Mouse (Mus musculus) lung, adult 10 weeks (tissue): Measurements from ENCODE around the gene Smim7. TPM values are rescaled to one million over a fixed set of nuclear protein-coding genes. Genes with fewer than 3 reads are reported as not detected.

Experiments
- polyA plus RNA-seq: library from polyadenylated mRNA; stranded (reverse); fragments of 350-450 nt; fragmentation: Illumina TruSeq; extraction: RNeasy Lipid Tissue Mini Kit (QIAGEN cat#74804); gene quantifications from one replicate; pipeline ENCODE4 v1.2.3, GENCODE M21; 2014; ENCODE audit warnings: low read depth, low replicate concordance; ENCODE audit not compliant: insufficient read depth

The Smim7 gene
- 87.2 TPM for polyA plus RNA-seq

GRCm38 (mm10) chr8:72570633-72571610 is at the start of gene Smim7:
Gene Smim7 (minus strand): TSS chr8:72571088.

DNA sequence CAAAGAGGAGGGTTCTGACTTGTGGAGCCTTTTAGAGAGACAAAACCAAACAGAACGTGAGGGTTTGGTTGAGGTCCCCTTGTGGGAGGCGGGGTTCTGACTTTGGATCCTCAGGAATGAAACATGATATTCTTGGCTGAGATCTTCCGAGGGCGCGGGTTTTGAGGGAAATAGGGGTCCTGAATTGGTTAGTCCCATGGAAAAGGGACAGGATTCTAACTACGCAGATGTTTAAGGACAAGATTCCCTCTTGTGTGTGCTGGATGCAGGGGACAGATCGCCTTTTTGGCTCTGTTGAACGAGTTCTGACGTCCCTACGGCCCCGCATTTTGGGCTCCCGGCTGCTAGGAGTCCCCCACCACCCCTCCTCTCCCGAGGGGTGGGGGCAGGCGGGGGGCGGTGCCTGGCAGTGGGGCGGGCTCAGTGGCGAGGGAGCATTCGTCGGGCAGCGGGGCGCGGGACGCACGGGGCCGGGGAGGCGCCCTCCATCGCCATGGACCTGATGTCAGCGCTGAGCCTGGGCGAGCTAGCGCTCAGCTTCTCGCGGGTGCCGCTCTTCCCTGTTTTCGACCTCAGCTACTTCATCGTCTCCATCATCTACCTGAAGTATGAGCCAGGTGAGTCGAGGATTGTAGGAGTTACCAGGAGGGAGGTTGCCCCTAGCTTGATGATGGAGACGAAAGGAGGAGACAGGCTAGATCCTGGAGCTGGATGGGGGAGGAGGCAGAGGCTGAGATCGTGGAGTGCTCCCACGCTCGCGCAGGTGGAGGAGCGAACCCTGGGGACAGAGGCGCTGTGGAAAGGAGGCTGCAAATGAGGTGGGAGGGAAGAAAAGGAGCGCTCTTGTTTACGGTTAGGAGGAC is 954 bp upstream of the Smim7 start, which contains the start of gene Tmem38a:
Gene Tmem38a (plus strand): TSS at position 445 of the 863 bp plus-strand sequence.

DNA sequence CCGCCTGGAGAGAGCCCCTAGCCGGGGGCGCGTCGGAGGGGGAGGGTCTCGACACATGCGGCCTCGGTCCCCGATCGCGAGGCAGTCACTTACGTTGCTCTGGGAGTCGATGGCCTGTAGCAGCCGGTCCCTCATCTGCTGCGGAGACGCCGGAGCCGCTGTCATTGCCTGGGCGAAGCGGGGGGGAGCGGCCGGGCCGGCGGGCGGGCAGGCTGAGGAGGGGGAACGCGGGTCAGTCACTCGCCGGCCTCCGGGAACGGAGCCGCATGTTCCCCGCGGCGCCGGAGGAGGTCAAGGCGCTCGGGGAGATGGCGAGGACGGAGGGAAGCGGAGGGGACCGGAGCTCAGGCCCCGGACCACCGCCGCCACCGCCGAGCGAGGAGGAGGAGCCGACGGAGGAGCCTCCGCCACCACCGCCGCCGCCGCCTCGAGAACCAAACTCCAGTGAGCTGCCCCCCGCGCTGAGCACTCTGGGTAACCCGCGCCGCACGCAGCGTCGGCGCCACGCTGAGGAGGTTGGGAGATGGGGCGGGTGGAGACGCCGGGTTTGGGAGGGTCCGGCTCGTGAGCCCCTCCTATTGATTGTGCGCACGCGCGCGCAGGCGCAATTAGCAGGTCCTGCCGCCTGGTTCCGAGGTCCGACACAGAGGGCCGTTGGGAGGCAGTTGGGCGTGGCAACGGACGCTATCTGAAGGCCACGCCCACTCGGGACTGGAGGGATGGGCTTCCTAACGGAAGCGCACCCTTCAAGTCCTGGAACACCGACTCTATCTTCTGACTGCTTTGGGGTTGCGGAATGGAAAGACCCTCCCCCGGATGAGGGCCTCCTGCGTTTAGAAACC is 22.9 kb downstream of the Smim7 start, which contains the start of gene Med26:
Gene Med26 (minus strand): TSS at position 469 of the 842 bp plus-strand sequence.

Other genes starting within 250 kb of the Smim7 start
- 16.6 TPM for gene Eps15l1, start 149.6 kb downstream of the Smim7 start, polyA plus RNA-seq
- gene Calr3, start 127.2 kb downstream of the Smim7 start, polyA plus RNA-seq = 1.7 TPM
- 3.9 TPM for gene 1700030K09Rik, start 127.2 kb downstream of the Smim7 start, polyA plus RNA-seq
- 12.6 TPM for gene Cherp, start 95.9 kb downstream of the Smim7 start, polyA plus RNA-seq
- gene Slc35e1, start 78.5 kb downstream of the Smim7 start, polyA plus RNA-seq = 14.9 TPM
- gene Med26, start 22.8 kb downstream of the Smim7 start, polyA plus RNA-seq = 3.8 TPM
- 15.7 TPM for gene Tmem38a, start 967 bp upstream of the Smim7 start, polyA plus RNA-seq
- gene Nwd1, start 75.6 kb upstream of the Smim7 start, polyA plus RNA-seq = 0.38 TPM
- gene Sin3b, start 152.2 kb upstream of the Smim7 start, polyA plus RNA-seq = 89.1 TPM
- 0.41 TPM for gene F2rl3, start 190.8 kb upstream of the Smim7 start, polyA plus RNA-seq